Mouse (Mus musculus): ENCODE results near the gene Pelo.

The Pelo gene

GRCm38 (mm10) chr13:115096965-115097364 lies 7.0 kb upstream of the Pelo start:
- DNase-seq (ENCODE audit: low read depth), result no peak

GRCm38 (mm10) chr13:115096216-115096615 lies 6.2 kb upstream of the Pelo start:
- no peak for DNase-seq (ENCODE audit: low read depth)

- no peak for DNase-seq (ENCODE audit: low read depth)
These were observed 5.4 kb upstream of the Pelo start for GRCm38 (mm10) chr13:115095392-115095791.

- DNase-seq (ENCODE audit: low read depth), result no peak
These were observed 1.5 kb upstream of the Pelo start for GRCm38 (mm10) chr13:115091511-115091910.

- no peak for DNase-seq (ENCODE audit: low read depth)
These were observed 1.0 kb upstream of the Pelo start for GRCm38 (mm10) chr13:115090977-115091445.

GRCm38 (mm10) chr13:115089395-115090025 lies 476 bp downstream of the Pelo start:
- no peak for DNase-seq (ENCODE audit: low read depth)

GRCm38 (mm10) chr13:115089020-115089394 lies 979 bp downstream of the Pelo start:
- DNase-seq (ENCODE audit: low read depth), result no peak

- no peak for DNase-seq (ENCODE audit: low read depth)
These were observed 4.0 kb downstream of the Pelo start for GRCm38 (mm10) chr13:115085974-115086373.

GRCm38 (mm10) chr13:115082339-115082738 lies 7.6 kb downstream of the Pelo start:
- DNase-seq (ENCODE audit: low read depth), result no peak

- peak; percentile 82 for DNase-seq (ENCODE audit: low read depth)
These were observed 9.9 kb downstream of the Pelo start for GRCm38 (mm10) chr13:115079996-115080585.

- DNase-seq (ENCODE audit: low read depth), result peak; percentile 51
These were observed 10.8 kb downstream of the Pelo start for GRCm38 (mm10) chr13:115078997-115079685.

- no peak for DNase-seq (ENCODE audit: low read depth)
These were observed 12.4 kb downstream of the Pelo start for GRCm38 (mm10) chr13:115077346-115078134.

GRCm38 (mm10) chr13:115072386-115072785 lies 17.6 kb downstream of the Pelo start:
- DNase-seq (ENCODE audit: low read depth), result no peak

- DNase-seq (ENCODE audit: low read depth), result no peak
These were observed 18.6 kb downstream of the Pelo start for GRCm38 (mm10) chr13:115071431-115071830.

- no peak for DNase-seq (ENCODE audit: low read depth)
These were observed 22.0 kb downstream of the Pelo start for GRCm38 (mm10) chr13:115067968-115068330.

- no peak for DNase-seq (ENCODE audit: low read depth)
These were observed 22.5 kb downstream of the Pelo start for GRCm38 (mm10) chr13:115067324-115067967.

- no peak for DNase-seq (ENCODE audit: low read depth)
These were observed 32.4 kb downstream of the Pelo start for GRCm38 (mm10) chr13:115057555-115057954.

- DNase-seq (ENCODE audit: low read depth), result no peak
These were observed 35.2 kb downstream of the Pelo start for GRCm38 (mm10) chr13:115054783-115055182.

GRCm38 (mm10) chr13:115052568-115052967 lies 37.4 kb downstream of the Pelo start:
- DNase-seq (ENCODE audit: low read depth), result no peak

- DNase-seq (ENCODE audit: low read depth), result no peak
These were observed 39.1 kb downstream of the Pelo start for GRCm38 (mm10) chr13:115050660-115051559.

- DNase-seq (ENCODE audit: low read depth), result no peak
These were observed 47.3 kb downstream of the Pelo start for GRCm38 (mm10) chr13:115042652-115043051.
